23 mouse cellular contexts compared by ENCODE assay signal in the genomic region with DNA sequence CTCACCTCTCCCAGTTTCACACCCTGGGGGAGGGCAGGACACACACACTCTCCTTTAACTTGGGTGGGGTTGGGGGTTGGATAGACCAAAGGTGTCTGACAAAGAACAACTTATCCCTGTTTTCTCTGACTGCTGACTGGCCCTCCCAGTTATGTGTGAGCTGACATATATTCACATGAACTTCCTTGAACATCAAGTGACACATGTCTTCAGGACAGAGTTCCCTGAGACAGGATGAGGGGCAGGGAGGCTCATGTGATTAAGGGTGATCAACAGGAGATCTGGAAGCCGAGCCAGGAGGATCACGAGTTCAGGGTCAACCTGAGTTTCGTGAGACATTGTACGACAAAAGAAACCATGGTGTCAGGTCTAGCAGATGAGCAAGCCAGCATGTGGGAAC. TPM values are rescaled to one million over a fixed set of nuclear protein-coding genes. Genes with fewer than 3 reads are reported as not detected.
A peak's percentile ranks its signal among the peaks of the same experiment; 100 is the strongest.
DNase-seq lines count a peak whose midpoint lies in the region; ATAC-seq and TF ChIP-seq lines count a peak whose summit lies in the region.
"Had no signal": no experiment of that assay in that cellular context is flagged by ENCODE, and none has a peak within 500 bp of the region (broad histone marks: within the 10 kb centered on the region; RNA-seq: fewer than 3 reads in every experiment).

No protein-coding gene starts in this region.

- no peak for TF ChIP-seq POLR2A in small intestine, adult 2 months (IDR thresholded peaks at IDR 0.05; ENCODE audit: low read depth, low read length)

- no peak overlapping the region for H3K4me3 ChIP-seq in layer of hippocampus, adult 2 months
- no peak overlapping the region for H3K4me3 ChIP-seq in intestine, postnatal 0 days (ENCODE audit: low read depth, low read length)
- H3K4me3 ChIP-seq in small intestine, adult 2 months (ENCODE audit: low read depth, low read length), result no peak overlapping the region
- no peak overlapping the region for H3K4me3 ChIP-seq in gastrocnemius, adult 2 months
- H3K4me3 ChIP-seq: embryonic facial prominence, embryonic 10.5 days; embryonic facial prominence, embryonic 12.5 days; forebrain, embryonic 13.5 days; forebrain, embryonic 15.5 days had no signal

- no peak overlapping the region for H3K9ac ChIP-seq in intestine, postnatal 0 days (ENCODE audit: low read depth, low read length)
- H3K9ac ChIP-seq: embryonic facial prominence, embryonic 12.5 days; forebrain, embryonic 13.5 days; forebrain, embryonic 15.5 days had no signal

- WGBS in intestine, postnatal 0 days, result 71% methylated on average over 4 of the region's 4 CpGs
- WGBS in small intestine, adult 2 months, result 72% methylated on average over 4 of the region's 4 CpGs

- no peaks in the 10 kb centered on the region for H3K9me3 ChIP-seq in intestine, postnatal 0 days (ENCODE audit: control insufficient read depth)
- H3K9me3 ChIP-seq: embryonic facial prominence, embryonic 10.5 days; embryonic facial prominence, embryonic 12.5 days; forebrain, embryonic 13.5 days; forebrain, embryonic 15.5 days; G1E had no signal

- no peak overlapping the region for H3K4me2 ChIP-seq in intestine, postnatal 0 days (replicated peaks; ENCODE audit: low read depth)
- H3K4me2 ChIP-seq: embryonic facial prominence, embryonic 12.5 days; forebrain, embryonic 13.5 days; forebrain, embryonic 15.5 days had no signal

- intact Hi-C loops in gastrocnemius, adult 2 months (cut with DNase I), result no loop called here

- H3K27ac ChIP-seq in layer of hippocampus, adult 2 months, result peak overlapping the region; percentile 83; the same call in 1 of the 2 replicates
- peak overlapping the region; percentile 80 for H3K27ac ChIP-seq in intestine, postnatal 0 days (ENCODE audit: low read depth, low read length)
- peak overlapping the region; percentile 94 for H3K27ac ChIP-seq in small intestine, adult 2 months (ENCODE audit: insufficient read depth, low read depth, low read length)
- H3K27ac ChIP-seq in gastrocnemius, adult 2 months, result no peak overlapping the region
- H3K27ac ChIP-seq: embryonic facial prominence, embryonic 10.5 days; embryonic facial prominence, embryonic 12.5 days; forebrain, embryonic 13.5 days; forebrain, embryonic 15.5 days had no signal

- no peak for TF ChIP-seq CTCF in layer of hippocampus, adult 2 months (conservative IDR thresholded peaks at IDR 0.05)
- no peak for TF ChIP-seq CTCF in intestine, postnatal 0 days (IDR thresholded peaks at IDR 0.05; ENCODE audit: low read depth)
- no peak for TF ChIP-seq CTCF in small intestine, adult 2 months (IDR thresholded peaks at IDR 0.05; ENCODE audit: extremely low read depth, insufficient read length, insufficient replicate concordance, low read depth, low read length)
- TF ChIP-seq CTCF in gastrocnemius, adult 2 months (IDR thresholded peaks at IDR 0.05), result no peak

- H3K27me3 ChIP-seq in intestine, postnatal 0 days (replicated peaks; ENCODE audit: control insufficient read depth, insufficient read depth, low read length), result no peaks in the 10 kb centered on the region
- no peaks in the 10 kb centered on the region for H3K27me3 ChIP-seq in small intestine, adult 2 months (ENCODE audit: control insufficient read depth, insufficient read depth, low read length)
- H3K27me3 ChIP-seq: embryonic facial prominence, embryonic 12.5 days; forebrain, embryonic 13.5 days; forebrain, embryonic 15.5 days; Patski had no signal

- peaks cover 5% of the 10 kb centered on the region; the same call in 1 of the 2 replicates for H3K4me1 ChIP-seq in intestine, postnatal 0 days (replicated peaks; ENCODE audit: control insufficient read depth, insufficient read depth, low read length)
- peaks cover 31% of the 10 kb centered on the region for H3K4me1 ChIP-seq in small intestine, adult 2 months (ENCODE audit: control insufficient read depth, insufficient read depth, insufficient read length, low read length)
- H3K4me1 ChIP-seq: embryonic facial prominence, embryonic 10.5 days; embryonic facial prominence, embryonic 12.5 days; forebrain, embryonic 13.5 days; forebrain, embryonic 15.5 days had no signal

- H3K36me3 ChIP-seq in intestine, postnatal 0 days (ENCODE audit: control insufficient read depth, insufficient read depth), result no peaks in the 10 kb centered on the region
- H3K36me3 ChIP-seq in small intestine, adult 2 months (ENCODE audit: control insufficient read depth, insufficient read depth, low read length), result no peaks in the 10 kb centered on the region
- H3K36me3 ChIP-seq: embryonic facial prominence, embryonic 10.5 days; embryonic facial prominence, embryonic 12.5 days; forebrain, embryonic 15.5 days; G1E had no signal

- ATAC-seq in intestine, postnatal 0 days, result peak; percentile 73
- ATAC-seq: activated CD4-positive, CD25-positive, alpha-beta regulatory T cell, adult 4 months; CD4-positive, CD25-positive, alpha-beta regulatory T cell, adult 4 months; forebrain, embryonic 13.5 days; forebrain, embryonic 15.5 days; Patski had no signal

- no peak for DNase-seq in layer of hippocampus, adult 2 months (ENCODE audit: low spot score in 2 of 2)
- no peak for DNase-seq in layer of hippocampus, adult 9-10 months (ENCODE audit: low spot score)
- DNase-seq in thymus, postnatal 14 days, result no peak
- no peak for DNase-seq in gastrocnemius, adult 2 months
- DNase-seq: adrenal gland, adult 8-10 months; adrenal gland, postnatal 14 days; adrenal gland, postnatal 36 days; B cell, adult 2 months; cerebellum, adult 11-12 months; cerebellum, adult 2 months; cerebellum, adult 9-10 months; cerebellum, postnatal 10 days; cerebellum, postnatal 25 days had no signal

RNA-seq across cellular contexts. Expression of a gene that starts 35.7 kb away (rescaled TPM):
- total RNA-seq in layer of hippocampus, adult 2 months (2021), result 100 to 1,000 TPM; 230 to 231 TPM
- 4.7 and 6.8 TPM in 2 replicates for polyA plus RNA-seq in intestine, postnatal 0 days (2015; fragmentation: Nextera tagmentation; extraction: Ambion mirVana)
- polyA plus RNA-seq in small intestine, adult 2 months (2012; rRNA removed), result 43.9 and 106 TPM in 2 replicates
- total RNA-seq in gastrocnemius, adult 2 months (2021), result 10 to 100 TPM; 92.9 to 98.3 TPM
